Mouse (Mus musculus): Measurements from ENCODE around the gene Xcl1.
"Not testable (repeated sequence)": the region's sequence is repeated elsewhere in the genome, so short reads cannot be mapped to it uniquely, and the experiment has no call there.

Xcl1 gene

DNA sequence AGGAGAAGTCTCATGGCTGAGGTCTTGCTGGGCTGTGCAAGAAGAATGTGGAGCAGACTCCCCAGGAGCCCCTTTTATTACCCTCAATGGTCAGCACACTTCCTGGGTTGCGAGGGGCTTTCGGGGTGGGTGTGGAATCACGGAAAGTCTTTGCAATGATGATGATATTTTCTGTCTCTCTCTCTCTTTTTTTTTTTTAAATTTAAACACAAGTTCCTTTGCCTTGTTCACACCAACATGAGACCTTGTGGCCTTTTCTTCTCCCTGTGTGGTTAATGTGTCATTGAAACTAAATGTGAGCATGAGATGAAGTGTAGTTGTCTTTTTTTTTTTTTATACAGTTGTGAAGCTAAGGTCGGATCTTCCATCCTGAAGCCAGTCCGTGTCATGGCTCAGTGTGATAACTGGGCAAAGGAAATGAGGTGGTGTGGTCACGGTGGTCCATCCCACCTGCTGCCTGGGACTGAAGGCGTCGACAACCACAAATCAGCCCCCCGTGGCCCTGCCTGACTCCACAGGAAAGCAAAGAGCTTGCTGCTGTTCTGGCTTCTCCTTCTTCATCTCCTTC, at the start of gene Xcl1:
Gene Xcl1, minus strand, starts transcription at position 51 of the 568 bp plus-strand sequence.
- DNase-seq (ENCODE audit: low spot score in 2 of 2), result no peak

DNA sequence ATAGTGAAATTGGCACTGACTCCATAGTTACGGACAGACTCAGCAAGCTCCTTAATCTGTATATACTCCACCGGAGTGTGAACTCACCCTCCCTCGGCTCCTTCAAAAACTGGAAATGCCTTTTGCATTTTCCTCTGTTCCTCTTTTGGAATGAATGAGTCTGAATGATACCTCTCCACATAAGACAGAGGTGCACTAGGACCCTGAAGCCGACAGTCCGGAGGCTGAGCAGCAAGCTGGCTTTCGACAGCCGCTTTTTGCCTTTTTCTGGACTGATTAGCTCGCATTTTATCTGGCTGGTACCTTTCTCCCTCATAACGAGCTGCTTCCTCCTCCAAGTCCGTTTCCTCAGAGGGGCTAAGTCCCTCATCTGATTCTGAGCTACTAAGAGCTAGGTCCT, 49.4 kb upstream of the Xcl1 start:
- not testable (repeated sequence) for DNase-seq (ENCODE audit: low spot score in 2 of 2)

DNA sequence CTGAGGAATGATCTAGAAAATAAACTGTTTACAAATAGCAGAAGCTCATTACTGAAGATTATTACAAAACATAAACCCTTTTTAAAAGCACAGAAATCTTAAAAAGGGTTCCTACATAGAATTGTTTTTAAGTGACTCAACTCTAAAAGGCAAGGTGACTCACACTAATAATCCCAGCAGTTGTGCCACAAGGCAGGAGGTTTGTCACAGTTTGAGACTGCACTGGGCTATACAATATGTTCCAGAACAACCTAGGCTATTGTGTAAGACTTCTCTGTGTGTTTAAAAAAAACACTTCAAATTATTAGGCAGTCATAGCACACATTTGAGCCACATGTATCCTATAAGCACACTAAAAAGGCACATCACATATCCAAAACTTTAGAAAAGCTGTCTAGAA, 42.0 kb upstream of the Xcl1 start:
- no peak for DNase-seq (ENCODE audit: low spot score in 2 of 2)

DNA sequence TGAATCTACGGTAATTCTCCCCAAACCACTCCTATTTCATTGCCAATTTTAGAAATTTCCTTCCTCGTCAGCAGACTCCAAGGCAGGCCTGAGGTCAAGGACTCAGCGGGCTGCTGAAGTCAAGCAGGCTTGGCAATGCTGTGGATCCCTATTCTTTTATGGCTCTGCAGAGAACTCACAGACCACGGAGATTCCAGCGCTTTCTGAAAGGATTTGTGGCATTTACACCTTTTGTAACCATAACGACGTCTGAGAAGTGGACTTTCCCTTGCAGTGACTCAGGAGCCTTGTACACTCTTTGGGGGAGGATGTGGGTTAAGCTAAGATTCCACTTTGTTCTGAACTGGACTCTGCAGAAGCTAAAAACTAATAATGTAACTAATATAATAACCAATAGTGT, 40.4 kb upstream of the Xcl1 start:
- no peak for DNase-seq (ENCODE audit: low spot score in 2 of 2)

DNA sequence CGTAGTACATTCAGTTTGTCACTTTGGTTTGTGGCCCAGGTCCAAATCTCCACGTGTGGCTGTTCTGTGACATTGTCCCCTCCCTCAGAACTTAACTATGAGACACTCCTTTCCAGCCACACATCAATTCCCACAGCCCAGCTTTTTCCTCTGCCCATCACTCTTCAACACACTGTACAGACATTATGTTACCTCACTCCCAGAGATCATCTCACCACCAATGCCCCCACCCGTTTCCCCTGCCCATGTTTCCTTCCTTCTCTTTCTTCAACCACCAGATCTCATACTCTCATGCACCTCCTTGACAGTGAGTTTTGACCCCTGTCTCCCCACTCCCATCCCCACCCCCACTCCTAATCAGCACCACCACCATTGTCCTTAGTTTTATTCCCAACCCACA, 39.9 kb upstream of the Xcl1 start:
- no peak for DNase-seq (ENCODE audit: low spot score in 2 of 2)

DNA sequence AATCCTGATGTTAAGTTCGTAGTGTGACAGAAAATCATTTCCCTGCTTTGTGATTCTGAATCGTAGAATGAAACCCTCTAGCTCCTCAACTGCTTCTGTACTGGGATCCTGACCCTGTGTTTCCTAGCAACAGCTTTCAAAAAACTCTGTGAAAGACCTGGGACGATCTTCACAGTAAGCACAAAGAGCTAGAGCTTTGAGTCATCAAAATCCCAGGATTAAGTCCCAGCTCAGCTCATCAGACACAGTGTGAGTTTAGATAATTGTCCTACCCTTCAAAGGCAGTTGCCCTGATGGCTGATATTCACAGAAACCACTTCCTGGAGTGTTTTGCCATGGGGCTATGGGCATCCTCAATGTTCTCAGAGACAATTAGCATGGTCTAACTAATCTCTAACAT, 38.5 kb upstream of the Xcl1 start:
- DNase-seq (ENCODE audit: low spot score in 2 of 2), result no peak

DNA sequence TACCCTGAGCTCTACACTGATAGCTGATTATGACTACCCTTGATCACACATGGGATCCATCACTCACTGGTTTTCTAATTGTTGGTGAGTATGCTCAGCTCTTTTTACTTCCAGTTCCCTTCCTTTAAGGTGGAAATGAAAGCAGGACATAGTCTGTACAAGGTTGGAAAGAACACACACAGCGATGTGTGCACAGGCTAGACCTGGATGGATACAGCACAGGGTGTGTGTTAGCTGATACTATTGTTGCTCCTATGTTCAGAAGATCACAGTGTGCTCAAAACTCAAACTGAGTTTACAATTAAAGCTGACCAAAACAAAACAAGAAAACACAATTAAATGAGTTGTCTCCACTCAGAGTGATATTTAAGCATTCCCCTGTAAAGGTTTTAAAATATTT, 38.0 kb upstream of the Xcl1 start:
- no peak for DNase-seq (ENCODE audit: low spot score in 2 of 2)

DNA sequence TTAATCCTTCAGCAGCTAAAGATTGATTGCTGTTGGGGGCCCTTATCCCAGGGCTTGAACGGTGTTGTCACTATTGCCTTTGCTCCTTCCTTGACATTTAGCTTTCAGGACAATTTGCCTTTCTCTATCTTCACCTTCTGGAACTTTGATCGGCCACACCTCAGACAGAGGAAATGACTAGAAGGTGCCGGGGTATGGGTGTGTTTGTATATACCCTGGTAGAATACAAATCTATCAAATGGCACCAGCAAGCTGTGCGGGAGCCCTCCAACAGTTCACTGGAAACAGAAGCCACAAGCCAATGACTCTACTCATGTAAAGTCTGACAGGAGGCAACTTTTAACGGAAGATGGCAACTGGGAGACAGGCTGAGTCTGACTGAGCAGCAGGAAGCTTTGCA, 37.4 kb upstream of the Xcl1 start:
- DNase-seq (ENCODE audit: low spot score in 2 of 2), result no peak

DNA sequence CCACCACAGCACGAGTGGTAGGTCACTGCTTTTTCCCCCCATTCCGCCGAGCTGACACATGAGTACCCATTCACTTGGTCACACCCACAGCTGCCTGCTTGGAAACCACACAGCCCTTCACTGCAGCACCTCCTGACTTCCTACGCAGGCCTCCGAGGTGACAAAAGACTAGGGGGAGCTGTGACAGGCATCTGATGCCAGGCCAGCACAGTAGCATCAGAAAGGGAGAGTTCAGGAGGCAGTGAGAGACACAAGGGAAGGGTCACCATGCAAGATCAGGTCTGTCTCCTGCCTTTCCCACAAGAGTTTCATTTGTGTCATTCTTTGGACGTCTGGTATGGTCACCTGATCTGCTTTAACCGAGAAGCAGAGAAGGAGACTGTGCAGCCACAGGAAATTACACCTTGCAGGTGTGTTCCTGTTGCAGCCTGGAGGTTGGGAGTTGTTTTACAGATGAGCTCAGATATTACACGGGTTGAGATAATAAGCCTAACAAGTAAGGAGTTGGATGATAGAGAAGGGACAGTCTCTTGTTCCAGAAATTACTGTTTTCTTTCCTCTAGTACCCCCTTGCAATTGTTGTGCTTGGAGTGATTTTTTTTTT, 30.9 kb upstream of the Xcl1 start:
- DNase-seq (ENCODE audit: low spot score in 2 of 2), result no peak

DNA sequence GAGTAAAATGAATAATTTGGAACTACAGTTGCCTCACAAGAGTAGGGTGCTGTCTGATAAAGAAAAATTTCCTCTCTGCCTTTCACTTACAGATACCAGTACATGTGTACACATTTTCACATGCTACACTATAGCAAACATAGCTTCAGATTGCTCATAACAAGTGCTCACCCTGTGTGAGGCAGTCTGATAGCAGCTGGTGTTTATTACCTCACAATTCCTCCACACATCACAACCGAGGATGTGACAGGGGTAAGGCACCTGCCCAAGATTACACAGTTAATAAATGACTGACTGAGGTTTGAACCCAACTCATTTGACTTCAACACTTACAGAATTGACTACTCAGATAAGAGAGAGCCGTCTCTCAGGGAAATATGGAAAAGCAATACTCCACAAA, 25.3 kb upstream of the Xcl1 start:
- no peak for DNase-seq (ENCODE audit: low spot score in 2 of 2)

DNA sequence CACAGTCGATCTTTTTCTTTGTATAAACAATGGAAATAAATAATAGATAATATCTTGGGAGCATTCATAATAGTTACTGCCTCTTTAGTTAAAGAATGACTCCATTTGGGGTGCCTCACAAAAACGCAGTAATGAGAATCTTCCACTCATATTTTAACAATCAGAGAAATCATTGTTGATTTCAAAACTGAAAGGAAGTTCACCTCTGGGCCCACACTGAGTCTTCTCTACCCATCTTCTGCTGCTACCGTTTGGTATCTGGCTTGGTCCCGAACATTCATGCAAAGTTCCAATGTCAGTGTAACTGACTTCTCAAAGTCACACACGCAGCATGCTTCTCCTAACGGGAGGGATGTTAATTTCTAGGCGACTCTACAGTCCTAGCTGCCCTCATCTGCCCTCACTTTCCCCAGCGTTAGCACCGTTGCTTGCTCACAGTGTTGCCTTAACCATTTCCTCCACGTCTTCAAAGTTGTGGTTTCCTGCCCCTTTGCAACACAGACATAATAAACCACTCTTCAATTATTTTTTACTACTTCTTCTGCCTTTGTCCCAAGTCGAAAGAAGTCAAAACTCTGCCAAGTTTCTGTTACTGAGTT, 24.6 kb upstream of the Xcl1 start:
- DNase-seq (ENCODE audit: low spot score in 2 of 2), result no peak

DNA sequence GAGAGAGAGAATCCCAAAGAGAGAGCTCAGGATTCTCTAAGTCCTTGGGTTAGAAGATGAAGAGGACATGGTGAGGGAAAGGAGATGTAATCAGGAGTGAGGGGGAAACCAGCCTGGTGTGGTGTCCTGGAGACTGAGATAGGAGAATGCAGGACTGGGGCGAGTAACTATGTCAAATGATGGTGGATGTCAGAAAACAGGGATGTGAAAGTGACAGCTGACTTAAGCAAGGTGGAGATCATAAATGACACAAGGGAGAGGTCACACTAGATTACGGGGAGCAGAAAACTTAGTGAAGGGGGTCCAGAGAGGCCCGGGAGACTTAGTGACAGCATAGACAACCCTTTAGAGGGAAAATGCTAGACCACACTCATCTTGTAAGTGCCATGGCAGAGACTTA, 23.8 kb upstream of the Xcl1 start:
- no peak for DNase-seq (ENCODE audit: low spot score in 2 of 2)

DNA sequence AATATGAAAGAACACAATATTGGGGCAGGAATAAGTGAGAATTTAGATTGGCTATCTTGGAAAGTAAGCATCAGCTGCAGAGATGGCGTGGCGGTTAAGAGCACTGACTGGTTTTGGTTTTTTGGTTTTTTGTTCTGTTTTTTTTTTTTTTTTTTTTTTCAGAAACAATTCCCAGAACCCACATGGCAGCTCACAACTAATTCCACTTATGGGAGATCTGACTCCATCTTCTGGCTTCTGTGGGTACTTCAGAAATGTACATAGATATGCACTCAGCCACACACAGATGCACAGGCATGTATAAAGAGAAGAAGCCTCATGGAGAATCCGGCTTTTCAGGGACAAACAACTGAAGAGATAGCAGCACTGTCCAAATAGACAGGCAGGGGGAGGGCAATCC, 22.6 kb upstream of the Xcl1 start:
- DNase-seq (ENCODE audit: low spot score in 2 of 2), result no peak

DNA sequence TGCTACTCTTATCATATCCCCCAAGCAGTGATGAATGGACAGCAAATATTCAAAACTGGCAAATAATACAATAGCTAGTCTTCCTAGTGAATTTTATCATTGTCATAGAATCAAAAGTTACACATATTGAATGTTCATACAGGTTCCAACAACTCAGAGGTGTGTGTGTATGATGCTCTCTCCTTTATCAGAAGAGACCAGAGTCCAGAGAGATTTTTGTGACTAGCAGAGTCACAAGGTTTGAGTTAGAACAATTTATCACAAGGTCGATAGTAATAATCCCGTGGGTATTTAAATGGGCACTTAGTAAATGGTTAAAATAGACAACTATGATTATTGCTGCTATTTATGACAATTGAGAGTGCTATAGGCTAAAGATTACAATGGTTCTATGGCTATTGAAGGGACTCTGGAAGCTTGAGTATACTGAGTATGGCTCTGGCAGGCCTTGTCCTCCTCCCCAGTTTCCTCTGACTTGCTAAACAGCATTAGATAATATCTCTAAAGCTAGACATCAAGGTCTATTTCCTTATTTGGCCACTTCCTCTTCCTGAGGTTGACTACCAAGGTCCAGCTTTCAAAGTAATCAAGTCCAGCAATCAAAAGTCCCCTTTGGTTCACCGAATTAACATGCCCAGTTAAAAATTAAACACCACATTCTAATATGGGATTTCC, 21.5 kb upstream of the Xcl1 start:
- no peak for DNase-seq (ENCODE audit: low spot score in 2 of 2)

DNA sequence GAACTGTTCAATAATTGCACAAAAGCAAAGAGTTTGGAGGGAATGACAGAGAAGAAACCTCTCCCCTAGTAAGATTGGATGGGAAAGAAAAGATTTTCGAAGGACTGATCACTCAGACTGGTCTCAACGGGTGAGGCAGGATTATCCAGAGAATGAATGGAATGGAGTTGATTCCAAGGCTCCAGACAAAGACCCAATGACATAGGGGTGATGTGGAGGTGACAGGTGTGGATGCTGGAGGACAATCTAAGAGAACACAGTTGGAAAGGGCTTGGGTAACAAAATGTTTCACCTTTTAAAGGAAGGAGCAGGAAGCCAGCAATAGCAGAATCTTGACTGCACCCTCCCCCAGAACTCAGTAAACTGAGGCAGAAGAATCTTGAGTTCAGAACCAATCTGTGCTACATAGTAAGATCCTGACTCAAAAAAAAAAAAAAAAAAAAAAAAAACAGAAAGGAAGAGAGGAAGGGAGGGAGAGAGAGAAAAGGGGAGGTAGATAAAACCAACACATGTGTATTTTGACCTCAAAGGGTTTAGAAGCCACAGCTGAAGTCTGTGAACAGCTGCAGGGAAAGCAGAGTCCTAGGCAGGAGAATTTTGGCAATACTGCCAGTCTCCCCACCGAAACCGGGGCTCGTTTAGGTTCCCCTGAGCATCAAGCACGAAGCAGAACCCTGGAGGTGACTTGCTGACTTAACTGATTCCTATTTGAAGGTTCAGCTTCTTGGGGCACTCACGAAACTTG, 20.3 kb upstream of the Xcl1 start:
- DNase-seq (ENCODE audit: low spot score in 2 of 2), result no peak

DNA sequence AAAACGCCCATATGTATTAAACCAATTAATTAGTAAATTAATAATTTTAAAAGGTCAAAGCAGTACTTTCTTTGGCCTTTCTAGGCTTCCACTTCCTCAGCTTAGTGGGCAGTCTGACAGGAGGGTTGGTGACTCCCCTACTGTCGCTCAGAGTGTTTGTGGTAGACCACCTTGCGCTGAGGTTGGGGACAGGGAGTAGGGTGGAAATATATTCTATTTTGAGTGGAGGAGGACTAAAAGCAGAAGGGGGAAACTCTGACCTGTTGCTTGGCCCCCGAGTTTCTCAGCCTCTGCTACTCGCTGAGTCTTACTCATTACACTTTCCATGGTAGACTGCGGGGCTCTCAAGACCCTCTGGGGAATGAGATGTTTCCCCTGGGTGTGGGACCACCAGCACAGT, 18.2 kb upstream of the Xcl1 start:
- DNase-seq (ENCODE audit: low spot score in 2 of 2), result no peak

DNA sequence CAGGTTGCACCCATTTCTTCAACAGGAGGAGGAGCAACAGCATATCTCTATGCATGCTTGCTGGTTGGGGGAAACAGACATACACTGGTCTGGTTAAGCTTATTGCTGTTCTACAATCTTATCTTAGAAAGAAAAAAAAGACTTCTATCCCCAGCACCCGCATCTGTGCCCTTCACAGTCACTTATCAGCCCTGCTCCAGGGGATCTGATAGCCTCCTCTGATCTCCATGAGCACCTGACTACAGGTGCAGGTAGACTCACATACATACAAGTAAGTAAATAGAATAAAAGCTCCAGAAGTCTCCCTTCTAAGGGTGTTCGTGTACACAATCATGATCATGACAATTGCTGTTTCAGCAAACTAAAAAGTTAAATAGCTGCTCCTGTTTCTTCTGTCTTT, 733 bp upstream of the Xcl1 start:
- no peak for DNase-seq (ENCODE audit: low spot score in 2 of 2)

DNA sequence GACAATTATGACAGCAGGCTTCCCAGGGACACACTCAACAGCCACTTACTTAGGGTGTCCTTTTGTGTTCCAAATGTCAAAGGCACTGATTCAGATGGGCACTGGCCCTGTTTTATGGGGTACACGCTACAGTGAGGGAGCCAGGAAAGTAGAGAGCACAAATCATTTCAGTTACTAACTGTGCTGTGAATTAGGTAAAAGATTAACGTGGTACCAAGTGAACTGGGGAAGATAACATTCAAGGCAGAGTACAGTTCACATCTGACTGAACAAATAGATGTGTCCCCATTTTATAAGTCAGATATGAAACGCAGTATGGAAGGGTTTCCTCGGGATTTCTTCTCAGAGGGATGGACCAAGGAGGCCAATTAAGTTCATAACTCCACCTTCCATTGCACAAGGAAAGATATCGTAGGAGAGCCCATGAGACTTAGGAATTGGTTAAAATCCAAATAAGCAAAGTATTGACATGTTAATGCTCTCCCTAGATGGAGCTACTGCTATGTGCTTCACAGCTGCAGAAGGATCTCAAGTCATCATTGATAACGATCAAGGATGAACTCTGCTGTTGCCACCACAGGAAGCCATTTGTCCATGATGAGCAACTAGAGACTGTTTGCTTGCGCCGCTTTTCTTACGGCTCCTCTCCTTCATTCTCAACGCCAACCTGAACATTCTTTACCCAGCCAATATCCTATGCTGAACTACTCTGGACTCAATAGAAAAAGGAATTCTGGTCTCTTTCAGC, 1.7 kb downstream of the Xcl1 start:
- DNase-seq (ENCODE audit: low spot score in 2 of 2), result no peak

DNA sequence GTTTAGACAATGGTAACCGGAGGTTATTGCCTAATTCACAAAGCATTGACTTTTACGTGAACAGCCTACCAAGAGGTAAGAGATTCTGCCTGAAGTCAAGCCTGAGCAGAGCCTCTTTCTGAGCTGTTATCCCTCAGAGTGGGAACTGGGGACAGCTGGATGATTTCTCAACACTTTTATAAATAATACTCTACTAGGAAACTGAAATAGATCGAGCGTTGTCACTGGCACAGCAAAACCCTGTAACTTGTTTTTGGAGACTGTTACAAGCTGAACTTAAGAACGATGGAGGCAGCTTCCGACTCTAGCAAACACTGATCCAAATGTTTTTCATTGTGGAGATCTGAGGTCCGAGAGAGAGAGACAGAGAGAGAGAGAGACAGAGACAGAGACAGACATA, 4.2 kb downstream of the Xcl1 start:
- peak; percentile 26 to 61 for DNase-seq (ENCODE audit: low spot score in 2 of 2)

DNA sequence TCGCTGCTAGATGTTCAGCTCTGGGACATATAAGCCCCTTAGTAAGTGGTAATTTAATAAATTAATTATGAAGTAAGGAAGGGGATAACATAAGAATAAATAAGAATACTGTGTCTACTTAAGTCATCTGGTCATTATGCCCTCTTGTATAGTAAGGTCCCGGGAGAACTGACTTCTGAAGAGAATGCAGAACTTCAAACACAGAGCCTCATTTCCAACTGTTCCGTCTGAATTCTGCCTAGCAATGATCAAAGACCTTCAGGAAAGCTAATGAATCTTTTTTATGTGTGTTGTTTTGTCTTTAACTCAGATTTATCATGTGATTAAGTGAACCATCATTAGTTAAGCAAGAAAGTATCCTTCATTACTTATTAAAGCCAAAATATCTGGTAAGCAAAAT, 5.3 kb downstream of the Xcl1 start:
- DNase-seq (ENCODE audit: low spot score in 2 of 2), result no peak

DNA sequence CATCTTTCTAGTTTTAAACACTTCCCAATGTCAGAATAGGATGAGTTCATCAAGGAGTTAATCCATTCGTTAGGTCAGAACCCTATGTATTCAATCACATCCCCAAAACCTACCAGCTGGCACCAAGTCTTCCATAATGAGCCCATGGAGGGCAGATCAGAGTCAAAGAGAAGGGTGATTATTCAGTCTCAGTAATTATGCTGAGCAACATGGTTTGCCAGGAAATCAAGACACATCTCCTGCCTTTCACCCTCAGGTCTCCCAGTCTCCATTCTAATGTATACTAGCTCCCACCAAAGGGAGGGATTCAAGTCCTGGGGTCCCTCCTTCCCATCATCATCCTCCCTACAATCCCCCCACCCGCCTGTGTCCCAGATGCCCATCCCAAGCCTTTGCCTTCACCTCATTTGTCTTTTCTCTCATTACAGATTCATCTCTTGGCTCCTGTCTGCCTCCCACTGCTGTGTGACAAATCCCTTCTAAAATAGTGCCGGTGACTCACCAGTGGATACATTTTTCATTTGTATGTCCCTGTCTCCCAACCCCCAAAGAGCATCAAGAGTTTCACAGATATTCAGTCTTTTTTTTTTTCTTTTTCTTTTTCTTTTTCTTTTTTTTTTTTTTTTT, 8.7 kb downstream of the Xcl1 start:
- peak; percentile 53 to 75 for DNase-seq (ENCODE audit: low spot score in 2 of 2)
